Mouse (Mus musculus) c-Kit-positive CD71-positive TER-119-negative erythroid progenitor cells, embryonic 14.5 days (primary cell): ENCODE data around the gene Cst13.
A peak's percentile ranks its signal among the peaks of the same experiment; 100 is the strongest.
"Not testable (repeated sequence)": the region's sequence is repeated elsewhere in the genome, so short reads cannot be mapped to it uniquely, and the experiment has no call there.

Experiments
- DNase-seq: peaks from one replicate; pipeline ENCODE4 v3.0.0-alpha.2; 2013; ENCODE audit warnings: low read depth

Gene Cst13

DNA sequence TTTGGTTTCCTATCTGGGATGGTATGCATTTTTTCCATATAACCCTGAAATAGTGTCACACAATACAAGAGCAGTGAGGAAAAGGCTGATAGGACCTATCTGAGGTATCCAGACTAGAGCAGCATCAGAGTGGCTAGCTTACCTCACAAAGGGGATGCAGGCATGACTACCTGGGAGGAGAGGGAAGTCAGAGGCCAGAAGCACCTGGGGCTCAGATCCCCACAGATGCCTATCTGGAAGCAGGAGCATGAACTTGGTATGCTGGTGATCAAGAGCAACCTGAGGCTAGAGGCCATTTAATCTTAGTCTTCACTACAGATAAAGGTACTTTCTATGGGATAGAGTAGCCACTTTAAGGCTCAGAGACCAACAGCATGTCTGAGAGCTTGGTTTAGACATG, at the start of gene Cst13:
TSS of gene Cst13 (plus strand) at position 173 of the 400 bp plus-strand sequence.
- DNase-seq: no peak

DNA sequence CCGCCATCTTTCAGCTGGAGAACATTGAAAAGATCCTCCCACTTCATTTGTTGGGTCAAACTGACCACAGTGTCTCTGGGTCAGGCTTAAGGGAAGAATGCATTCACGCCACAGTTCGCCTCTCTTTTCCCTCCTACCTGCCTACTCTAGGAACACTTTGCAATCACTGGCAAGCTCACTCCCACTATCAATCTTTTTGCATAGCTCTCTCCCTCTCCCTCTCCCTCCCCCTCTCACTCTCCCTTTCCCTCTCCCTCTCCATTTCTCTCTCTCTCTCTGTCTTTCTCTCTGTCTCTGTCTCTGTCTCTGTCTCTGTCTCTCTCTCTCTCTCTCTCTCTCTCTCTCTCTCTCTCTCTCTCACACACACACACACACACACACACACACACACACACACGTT, 48.5 kb upstream of the Cst13 start, which contains the start of gene Cst11:
TSS of gene Cst11 (minus strand) at position 101 of the 400 bp plus-strand sequence.
- DNase-seq: not testable (repeated sequence)

DNA sequence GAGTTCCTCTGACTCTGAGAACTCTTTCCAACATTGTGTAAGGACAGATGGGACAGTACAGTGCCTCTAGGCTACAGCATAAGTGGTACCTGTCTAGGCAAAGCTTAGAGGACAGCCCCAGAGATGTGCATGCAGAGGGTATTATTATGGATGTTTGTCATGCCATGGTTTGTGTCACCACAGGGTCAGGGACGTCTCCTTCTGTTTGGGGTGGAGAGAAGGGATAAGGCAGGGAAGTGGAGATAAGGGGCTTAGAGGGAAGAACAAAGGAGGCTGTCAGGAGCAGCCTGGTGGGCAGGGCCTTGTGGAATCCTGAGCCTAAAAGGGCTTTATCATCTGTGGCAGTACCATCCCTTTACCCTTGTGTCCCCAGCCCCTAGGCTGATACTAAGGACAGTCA, 38.2 kb upstream of the Cst13 start, which contains the start of gene 8030411F24Rik:
TSS of gene 8030411F24Rik (plus strand) at position 301 of the 400 bp plus-strand sequence.
- DNase-seq: no peak

DNA sequence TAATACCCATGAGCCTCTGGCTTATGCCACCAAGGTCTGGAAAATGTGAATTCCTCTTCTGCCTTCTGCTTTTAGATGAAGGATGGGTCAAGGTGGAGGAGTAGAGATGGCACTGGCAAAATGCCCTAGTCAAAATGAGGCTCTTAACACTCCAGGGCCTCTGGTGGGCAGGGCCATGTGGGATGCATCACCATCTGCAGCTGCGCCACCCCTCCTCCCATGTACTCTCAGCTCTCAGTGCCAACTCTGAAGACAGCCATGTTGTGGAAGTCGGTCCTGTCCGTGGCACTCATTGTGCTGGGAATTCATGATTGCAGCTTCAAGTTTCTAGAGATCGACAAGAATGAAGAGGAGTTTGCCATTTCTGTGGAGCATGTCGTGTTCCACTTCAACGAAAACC, 30.7 kb upstream of the Cst13 start, which contains the start of gene Cst12:
TSS of gene Cst12 (plus strand) at position 220 of the 400 bp plus-strand sequence.
- DNase-seq: no peak

DNA sequence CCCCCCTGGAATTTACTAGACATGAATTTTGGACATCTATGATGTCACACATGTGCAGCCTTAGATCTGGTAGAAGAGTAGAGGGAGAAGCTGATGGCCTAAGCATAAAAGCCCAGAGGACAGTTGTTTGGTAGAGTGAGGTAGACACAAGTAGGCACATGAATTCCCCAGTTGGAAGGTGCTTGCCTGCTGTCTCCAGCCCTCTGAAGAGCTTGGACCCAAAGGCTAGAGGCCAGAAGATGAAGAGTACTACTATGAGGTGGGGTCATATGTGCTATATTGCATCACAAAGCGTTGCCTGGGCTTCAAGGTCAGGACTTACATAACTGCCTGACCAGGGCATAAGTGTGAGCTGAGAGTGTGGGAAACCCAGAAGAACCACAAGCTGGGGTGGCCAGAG, 21.4 kb upstream of the Cst13 start, which contains the start of gene Cst8:
TSS of gene Cst8 (plus strand) at position 301 of the 400 bp plus-strand sequence.
- no peak for DNase-seq

DNA sequence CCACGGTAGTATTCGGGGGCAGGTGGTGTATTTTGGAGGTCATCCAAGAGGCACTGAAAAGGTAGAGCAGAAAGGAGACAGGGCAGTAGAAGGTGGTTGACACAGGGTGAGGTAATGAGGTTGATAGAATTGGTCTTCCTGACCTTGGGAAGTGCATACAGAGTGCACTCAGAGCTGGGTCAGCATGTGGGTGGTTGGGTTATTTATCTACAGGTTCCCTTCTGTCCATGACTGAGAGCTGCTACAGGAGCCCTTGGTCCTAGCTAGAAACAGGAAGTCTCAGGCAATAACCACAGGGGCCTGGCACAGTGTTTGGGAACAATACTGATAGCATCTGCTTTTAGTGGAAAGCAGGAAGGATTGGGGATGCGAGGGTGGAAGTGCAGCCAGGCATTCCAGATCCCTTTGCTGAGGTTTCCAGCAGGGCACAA, 18.4 kb upstream of the Cst13 start:
- DNase-seq: no peak

DNA sequence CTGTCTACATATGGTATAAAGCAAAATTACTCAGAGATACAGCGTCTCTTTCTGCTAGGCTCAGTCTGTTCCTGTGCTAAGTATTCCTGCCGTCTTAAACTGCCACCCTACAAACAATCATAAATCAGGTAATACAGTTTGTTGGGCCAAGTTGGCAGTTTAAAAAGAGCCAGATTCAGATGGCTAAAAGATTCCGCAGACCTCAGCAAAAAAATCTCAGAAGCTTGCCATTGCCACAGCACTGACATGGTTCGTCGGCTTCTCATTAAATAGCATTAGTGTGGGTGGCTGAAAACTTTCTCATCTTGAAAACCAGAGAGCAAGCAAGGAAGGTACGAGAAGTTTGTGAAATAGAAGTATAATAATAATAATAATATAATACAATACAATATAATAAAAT, 13.2 kb upstream of the Cst13 start:
- DNase-seq: no peak

DNA sequence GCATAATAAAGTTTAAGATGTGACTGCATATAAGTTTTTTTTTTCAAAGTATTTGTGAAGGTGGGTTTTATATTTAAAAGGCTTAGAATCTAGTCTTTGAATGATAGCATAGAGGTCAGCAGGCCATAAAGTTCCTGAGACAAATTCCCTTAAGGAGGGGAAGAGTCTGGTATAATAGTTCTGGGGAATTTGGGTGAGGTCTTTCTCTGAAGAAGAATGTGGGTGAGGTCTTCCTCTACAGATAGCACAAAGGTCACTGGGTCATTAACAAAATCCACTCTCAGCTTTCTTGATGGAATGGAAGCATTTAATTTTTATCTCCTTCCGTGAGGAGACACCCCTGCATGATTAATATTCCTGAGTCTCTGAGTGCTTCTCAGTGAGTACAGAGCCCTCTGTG, 6.1 kb downstream of the Cst13 start:
- DNase-seq: no peak

DNA sequence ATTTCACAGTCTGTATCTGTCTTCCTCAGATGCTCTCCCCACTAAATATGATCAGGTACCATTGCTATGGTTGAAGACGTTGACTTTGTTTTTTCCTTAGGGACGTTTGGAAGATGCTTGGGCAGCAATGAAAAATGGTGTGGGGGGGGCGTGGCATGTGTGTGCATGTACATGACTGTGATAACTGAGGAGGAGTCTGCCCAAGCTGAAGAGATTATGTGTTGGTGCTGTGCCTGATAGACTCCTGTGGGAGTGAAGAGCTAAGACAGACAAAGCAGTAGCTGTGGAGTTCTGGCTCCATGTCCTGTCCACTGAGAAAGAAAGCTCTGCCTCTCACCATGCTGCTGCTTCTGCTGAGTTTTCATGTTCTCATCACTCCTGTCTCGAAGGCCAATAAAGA, 15.0 kb downstream of the Cst13 start, which contains the start of gene Cst9:
TSS of gene Cst9 (plus strand) at position 236 of the 400 bp plus-strand sequence.
- DNase-seq: no peak

DNA sequence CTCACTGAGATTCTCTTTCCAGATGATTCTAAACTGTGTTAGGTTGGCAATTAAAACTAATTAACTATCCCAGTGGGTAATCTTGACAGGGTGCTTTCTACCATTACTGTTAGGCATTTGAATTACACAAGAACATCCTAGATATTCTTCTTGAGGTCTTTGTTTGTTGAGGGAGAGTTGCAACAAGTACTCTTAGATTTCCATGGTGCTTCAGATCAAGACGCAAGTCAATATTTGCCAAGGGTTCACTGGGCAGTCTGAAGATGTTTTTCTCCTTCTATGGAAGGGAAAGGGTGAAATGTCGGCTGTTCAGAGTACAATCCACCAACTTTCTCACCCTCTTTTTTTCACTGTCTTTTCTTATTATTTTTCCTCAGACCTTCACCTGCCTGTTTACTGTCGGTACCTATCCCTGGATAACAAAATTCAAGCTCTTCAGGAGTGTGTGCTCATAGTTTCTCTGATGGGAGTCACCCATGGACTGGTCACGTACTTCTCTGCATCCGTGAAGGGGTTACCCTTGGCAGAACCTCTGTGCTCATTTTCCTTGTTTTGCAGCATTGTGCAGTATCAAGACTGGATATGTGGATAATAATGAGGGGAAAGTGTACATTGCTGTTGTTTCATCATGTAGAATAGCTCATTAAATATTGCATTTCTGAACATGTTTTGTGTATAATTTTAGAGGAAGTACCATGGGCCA, 18.3 kb downstream of the Cst13 start:
- no peak for DNase-seq

DNA sequence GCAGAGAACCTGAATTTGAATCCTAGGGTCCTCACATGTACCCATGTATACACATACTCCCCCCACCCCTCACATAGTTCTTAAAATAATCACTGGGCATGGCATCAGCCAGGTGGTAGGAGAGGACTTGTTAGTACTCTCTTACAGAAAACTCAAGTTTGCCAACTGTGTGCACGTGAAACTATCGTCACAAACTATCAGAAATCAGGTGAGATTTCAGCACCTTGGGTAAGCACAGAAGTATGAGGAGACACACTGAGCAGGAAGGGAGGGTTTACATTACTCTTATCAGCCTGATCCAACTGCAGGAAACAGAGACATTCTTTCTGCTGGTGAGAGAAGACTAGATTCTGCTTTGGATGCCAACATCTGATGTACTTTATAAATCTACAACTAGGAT, 19.3 kb downstream of the Cst13 start:
- DNase-seq: no peak

DNA sequence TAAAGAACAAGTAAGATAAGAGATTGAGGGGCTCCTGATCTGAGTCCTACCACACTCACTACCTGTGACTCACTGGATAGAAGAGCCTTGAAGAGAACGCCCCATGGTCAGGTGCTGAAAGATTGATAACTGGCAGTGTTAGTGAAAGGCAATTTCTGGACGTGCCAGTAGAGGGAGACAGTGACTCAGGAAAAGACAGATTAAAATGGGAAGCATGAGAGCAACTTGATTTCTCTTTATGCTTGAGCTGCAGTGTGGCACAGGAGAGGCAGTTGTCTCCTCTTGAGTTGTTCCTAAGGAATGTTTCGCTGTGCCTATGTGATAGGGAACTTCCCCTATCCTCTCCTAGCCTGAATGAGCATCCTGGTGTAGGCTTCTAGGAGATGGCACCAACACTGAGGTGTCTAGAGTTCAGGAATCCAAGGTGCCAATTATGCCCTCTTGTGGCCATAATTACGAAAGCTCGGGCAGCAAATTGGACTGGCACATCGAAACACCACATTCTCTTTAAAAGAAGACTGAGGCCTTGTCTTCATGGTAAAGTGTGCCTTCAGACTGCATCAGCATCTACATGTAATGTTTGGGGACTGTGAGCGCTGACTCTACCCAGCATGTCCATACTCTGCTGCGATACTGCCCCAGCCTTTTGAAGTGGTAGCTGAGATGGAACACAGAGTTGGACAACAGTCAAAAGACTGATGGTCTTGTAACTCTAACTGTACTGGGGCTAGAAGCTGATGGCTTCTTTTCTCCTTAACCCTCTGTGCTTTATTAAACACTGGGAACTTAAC, 31.4 kb downstream of the Cst13 start:
- DNase-seq: peak; percentile 49

DNA sequence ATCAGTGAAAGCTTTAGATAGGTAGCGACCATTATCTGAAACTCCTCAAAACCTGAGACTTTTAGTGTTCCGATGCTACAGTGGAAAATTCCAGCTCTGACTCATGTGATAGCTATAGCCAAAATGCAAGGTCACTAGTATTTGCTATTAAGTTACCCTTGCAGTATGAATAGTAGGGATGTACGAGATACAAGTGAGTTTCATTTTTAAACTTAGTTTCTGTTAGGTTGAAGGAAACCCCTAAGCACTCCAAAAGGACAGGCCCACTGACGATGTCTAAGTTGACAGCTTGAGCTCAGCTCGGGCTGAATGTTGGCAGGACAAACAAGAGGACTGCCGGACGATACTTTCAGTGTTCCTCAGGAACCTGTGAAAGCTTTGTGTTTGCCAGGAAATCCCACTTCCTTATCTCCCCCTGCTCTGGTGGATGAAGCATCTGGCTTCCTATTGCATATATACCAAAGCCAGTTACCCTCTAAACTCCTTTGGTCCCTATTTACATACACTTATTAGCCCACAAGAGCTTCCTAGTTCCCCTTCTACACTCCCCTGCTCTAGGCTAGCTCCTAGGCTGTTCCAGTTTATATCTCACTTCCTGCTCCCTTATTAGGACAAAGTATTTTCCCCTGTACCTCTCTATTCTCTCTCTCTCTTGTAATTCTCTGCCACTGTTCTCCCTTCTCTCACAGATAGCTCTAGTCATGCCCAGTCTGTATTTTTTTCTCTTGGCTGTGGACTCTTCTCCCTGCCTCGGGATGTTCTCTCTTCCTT, 36.9 kb downstream of the Cst13 start:
- DNase-seq: no peak

DNA sequence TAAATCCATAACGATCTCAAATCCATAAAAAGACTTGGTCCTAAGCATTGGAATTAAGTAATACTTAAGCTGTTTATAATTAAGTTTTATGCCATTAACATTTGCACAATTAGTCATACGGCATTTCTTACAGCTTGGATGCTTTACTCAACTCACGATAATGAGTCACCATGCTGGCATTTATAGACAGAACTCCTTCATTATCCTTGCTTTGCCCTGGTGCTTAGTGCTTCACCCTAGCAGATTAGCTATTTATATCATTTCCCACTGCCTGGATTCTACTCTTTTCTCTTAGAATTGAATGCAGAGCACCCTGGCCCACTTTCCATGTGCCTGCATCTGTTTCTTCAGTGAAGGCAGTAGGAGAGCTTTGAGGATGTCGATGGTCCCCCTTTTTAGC, 37.6 kb downstream of the Cst13 start:
- no peak for DNase-seq

DNA sequence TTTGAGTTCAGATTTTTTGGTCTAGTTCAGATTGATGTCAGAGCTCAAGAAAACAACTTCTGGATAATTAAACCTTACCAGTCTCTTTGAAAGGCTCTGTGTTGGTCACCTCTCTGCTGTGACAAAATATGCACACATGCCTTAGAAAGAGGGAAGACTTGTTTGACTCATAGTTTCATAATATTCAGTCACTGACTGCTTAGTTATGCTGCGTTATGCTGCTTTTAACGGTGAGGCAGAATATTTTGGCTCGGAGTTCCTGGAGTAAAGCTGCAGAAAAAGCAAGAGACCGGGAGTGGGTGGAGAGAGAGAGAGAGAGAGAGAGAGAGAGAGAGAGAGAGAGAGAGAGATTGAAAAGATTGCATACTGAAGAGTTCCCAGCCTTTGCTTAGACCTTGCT, 41.1 kb downstream of the Cst13 start:
- no peak for DNase-seq

DNA sequence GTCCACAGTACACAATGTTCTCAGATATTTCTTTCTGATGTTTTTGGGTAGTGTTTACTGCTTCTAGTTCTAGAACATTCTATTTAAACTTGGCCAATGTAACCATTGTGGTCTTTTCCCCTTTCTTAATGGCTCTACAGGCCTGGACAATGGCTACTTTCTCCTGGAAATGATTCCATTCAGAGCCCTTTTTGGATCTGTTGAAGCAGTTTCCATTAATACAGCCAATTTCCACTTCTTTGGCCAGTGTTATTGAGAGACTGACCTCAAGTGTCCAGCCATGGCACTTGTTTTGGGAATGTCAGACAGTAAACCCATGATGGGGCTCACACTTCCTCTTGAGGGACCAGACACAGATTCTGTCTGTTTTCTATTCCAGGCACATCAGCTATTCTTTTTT, 41.8 kb downstream of the Cst13 start:
- DNase-seq: no peak

DNA sequence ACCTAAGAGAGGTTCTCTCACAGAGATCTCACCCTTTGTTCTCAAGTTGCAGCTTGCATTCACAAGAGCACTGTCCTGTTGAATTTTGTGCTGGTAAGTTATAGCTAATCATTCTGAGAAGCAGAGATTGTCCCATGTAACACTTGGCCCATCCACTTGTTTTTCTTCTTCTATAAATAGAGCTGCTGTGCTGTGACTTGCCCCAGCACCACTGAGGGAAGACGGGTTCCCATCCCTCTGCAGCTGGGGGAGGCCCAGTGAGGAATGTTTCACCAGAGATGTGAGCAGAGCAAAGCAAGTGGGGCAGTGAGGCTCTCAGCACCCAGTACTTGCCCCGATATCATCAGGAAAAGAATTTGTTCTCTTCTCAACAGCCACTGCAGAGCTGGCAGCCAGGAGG, 45.1 kb downstream of the Cst13 start, which contains the start of gene 9230104L09Rik:
TSS of gene 9230104L09Rik (minus strand) at position 73 of the 400 bp plus-strand sequence.
- no peak for DNase-seq

DNA sequence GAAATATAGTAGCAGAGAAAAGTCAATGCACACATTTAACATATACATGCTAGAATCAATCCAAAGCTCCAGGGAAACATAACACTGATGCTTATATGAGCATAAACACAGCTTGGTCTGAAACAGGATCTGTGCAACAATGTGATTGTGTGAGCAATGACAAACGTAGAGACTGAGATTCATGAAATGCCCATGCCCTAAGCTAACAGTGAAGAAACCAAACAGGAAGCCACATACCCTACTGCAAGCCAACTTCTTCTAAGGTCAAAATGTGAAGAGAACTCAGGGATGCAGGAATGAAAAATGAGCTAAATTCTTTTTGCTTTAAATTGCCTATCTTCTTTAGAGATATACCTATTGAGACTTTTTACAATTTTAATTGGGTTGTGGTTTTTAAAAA, 49.1 kb downstream of the Cst13 start:
- no peak for DNase-seq

DNA sequence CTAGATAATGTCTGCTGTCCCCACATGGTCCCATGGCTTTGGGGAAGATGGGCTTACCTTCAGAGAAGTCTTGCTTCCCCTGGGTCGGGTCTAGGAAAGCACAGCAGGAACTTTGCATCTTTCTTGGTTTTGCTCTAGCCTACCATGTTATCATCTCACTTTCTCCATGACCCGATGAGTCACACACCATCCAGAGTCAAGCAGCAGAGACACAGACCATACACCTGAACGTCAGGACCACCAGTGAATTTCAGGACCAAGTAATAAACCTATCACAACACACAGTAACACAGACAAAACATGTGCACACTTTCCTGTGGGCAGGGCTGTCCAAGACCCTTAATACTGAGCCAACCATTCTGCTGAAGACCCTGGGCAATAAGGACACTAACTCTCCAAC, 50.6 kb downstream of the Cst13 start:
- DNase-seq: no peak

DNA sequence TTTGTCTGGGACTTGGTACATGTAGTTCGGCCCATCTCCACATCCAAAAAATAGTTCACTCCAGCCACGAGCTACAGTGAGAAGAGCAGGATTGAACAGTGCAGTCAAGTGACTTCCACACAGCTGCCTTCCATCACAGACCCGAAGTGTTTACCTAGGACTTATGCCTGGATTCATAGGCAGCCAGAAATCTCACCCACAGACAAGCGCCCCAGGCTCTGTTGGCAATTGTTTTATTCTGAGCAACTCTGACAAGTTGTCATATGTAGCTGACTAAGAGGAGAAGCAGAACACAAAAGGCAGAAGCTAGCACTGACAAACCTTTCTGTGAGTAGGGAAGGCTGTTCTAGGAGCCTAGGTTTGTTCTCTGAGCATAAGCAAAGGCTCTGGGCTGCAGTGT, 53.0 kb downstream of the Cst13 start:
- no peak for DNase-seq

DNA sequence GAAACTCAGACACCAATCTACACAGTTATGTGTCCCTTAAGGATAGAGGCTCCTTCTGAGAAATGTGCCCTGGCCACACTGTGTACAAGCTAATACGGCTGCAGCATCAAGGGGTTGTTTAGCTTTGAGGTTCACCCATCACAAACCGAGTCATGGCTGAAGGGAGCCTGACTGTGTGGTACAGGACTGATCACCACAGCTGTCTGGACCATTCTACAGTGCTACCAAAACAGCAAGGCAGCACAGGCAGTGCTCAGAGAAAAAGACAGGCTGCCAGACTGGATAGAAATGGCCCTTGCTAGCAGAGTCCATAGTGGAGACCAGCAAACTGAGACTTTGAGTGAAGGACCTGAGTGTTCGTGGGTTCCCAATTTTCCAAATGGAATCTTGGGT, 54.3 kb downstream of the Cst13 start:
- no peak for DNase-seq
